Mouse (Mus musculus): ENCODE results near the gene 2010111I01Rik.

DNA sequence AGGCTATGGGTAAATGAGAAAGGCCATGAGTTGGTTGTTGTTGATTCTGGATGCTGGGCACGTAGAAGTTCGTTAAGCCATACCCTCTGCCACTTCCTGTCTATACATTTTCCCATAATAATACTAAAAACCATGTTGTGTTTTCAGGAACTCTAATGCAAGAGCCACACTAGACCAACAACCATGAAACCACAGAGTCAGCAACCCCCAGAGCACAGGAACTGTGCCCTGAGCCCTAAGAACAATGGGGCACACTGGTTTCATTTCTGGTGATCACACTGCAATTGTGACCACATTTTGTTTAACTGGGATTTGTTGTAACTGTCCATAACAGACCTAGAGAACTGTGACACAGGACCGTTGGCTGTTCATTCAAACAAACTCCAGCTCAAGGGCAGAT is 12.1 kb upstream of the 2010111I01Rik start:
- TF ChIP-seq CTCF (IDR thresholded peaks at IDR 0.05; ENCODE audit: control insufficient read depth, insufficient read depth, low read length) (no peak), POLR2A (IDR thresholded peaks at IDR 0.05; ENCODE audit: borderline replicate concordance, control insufficient read depth, low read depth, low read length) (no peak)
